In the genomic region with DNA sequence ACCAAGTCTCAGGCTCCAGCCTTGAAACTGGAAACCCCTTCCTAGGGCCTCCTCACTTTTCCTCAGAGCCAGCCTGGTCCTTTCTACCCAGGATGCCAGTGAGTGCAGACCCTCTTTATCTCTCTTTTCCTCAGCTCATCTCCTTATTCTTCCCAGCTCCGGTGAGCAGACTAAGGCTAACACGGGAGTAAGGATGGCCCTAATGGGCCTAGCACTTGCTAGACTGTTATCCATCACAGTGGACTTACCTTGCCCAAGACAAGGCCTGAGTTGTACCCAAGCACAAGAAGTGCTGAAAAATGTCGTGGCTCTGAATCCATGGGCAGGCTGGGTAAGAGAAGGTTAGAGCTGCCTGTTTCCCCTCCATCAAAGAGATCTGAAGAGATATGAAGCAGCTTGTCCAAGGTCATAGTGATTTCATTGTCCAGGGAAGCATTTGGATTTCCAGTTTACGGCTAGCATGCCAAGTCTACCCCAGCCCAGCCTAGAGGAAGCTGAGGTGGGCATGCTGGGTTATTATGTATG, we compare ENCODE assay signal across 8 mouse cellular contexts. TPM values are rescaled to one million over a fixed set of nuclear protein-coding genes. Genes with fewer than 3 reads are reported as not detected.
A peak's percentile ranks its signal among the peaks of the same experiment; 100 is the strongest.
DNase-seq lines count a peak whose midpoint lies in the region; ATAC-seq and TF ChIP-seq lines count a peak whose summit lies in the region.

No protein-coding gene starts in this region.

- no peak for TF ChIP-seq CTCF in lung, adult 2 months (IDR thresholded peaks at IDR 0.05; ENCODE audit: insufficient read depth, low read length)
- TF ChIP-seq CTCF in embryonic fibroblast, embryonic 13.5 days (IDR thresholded peaks at IDR 0.05; ENCODE audit: borderline replicate concordance, insufficient read depth, low read length), result no peak
- TF ChIP-seq CTCF in intestine, postnatal 0 days (IDR thresholded peaks at IDR 0.05; ENCODE audit: low read depth), result no peak

- peaks cover 13% of the 10 kb centered on the region for H3K4me1 ChIP-seq in lung, adult 2 months (ENCODE audit: control insufficient read depth, insufficient read depth, low read length)
- H3K4me1 ChIP-seq in embryonic fibroblast, embryonic 13.5 days (ENCODE audit: control insufficient read depth, insufficient read depth, low read length), result peaks cover 8% of the 10 kb centered on the region; the same call in 1 of the 2 replicates
- H3K4me1 ChIP-seq in intestine, postnatal 0 days (replicated peaks; ENCODE audit: control insufficient read depth, insufficient read depth, low read length), result 0 out of 2 replicates have a peak, but pooled peaks cover 11% of the 10 kb centered on the region
- H3K4me1 ChIP-seq in neural tube, embryonic 14.5 days (ENCODE audit: control insufficient read depth, insufficient read depth, low read length), result peaks cover 36% of the 10 kb centered on the region

- TF ChIP-seq POLR2A in lung, adult 2 months (IDR thresholded peaks at IDR 0.05; ENCODE audit: borderline replicate concordance, extremely low read depth, low read depth, low read length), result no peak
- TF ChIP-seq POLR2A in embryonic fibroblast, embryonic 13.5 days (IDR thresholded peaks at IDR 0.05; ENCODE audit: low read depth, low read length), result no peak

- DNase-seq in lung, adult 2 months, result no peak
- no peak for DNase-seq in lung, postnatal 25 days (ENCODE audit: low spot score)
- no peak for DNase-seq in thymus, adult 18-20 months
- DNase-seq in retina, embryonic 14.5 days (ENCODE audit: low spot score), result no peak

- peak overlapping the region; percentile 82 for H3K4me2 ChIP-seq in intestine, postnatal 0 days (replicated peaks; ENCODE audit: low read depth)
- H3K4me2 ChIP-seq in neural tube, embryonic 14.5 days (ENCODE audit: low read depth, low read length), result peak overlapping the region; percentile 92

- ATAC-seq in intestine, postnatal 0 days, result no peak
- no peak for ATAC-seq in neural tube, embryonic 14.5 days (ENCODE audit: low read depth)
- ATAC-seq in cerebellum, adult (ENCODE audit: insufficient number of reproducible peaks, low FRiP score, low TSS enrichment), result no peak

- peak overlapping the region; percentile 4 for H3K4me3 ChIP-seq in lung, adult 2 months (replicated peaks; ENCODE audit: extremely low read depth, low read depth, low read length)
- peak overlapping the region; percentile 87 for H3K4me3 ChIP-seq in embryonic fibroblast, embryonic 13.5 days (ENCODE audit: insufficient read depth, low read length)
- peak overlapping the region; percentile 99 for H3K4me3 ChIP-seq in intestine, postnatal 0 days (ENCODE audit: low read depth, low read length)
- H3K4me3 ChIP-seq in neural tube, embryonic 14.5 days (ENCODE audit: low read depth, low read length), result peak overlapping the region; percentile 93

- H3K36me3 ChIP-seq in intestine, postnatal 0 days (ENCODE audit: control insufficient read depth, insufficient read depth), result peaks cover 11% of the 10 kb centered on the region; the same call in 1 of the 2 replicates
- no peaks in the 10 kb centered on the region for H3K36me3 ChIP-seq in neural tube, embryonic 14.5 days (ENCODE audit: control insufficient read depth, insufficient read depth, low read length)

- 35% methylated on average over 4 of the region's 4 CpGs for WGBS in lung, adult 2 months
- 26% methylated on average over 4 of the region's 4 CpGs for WGBS in intestine, postnatal 0 days
- WGBS in neural tube, embryonic 14.5 days, result 65% methylated on average over 4 of the region's 4 CpGs

- no peaks in the 10 kb centered on the region for H3K9me3 ChIP-seq in intestine, postnatal 0 days (ENCODE audit: control insufficient read depth)
- H3K9me3 ChIP-seq in neural tube, embryonic 14.5 days (ENCODE audit: control insufficient read depth, low read length), result no peaks in the 10 kb centered on the region

- no peak overlapping the region for H3K27ac ChIP-seq in embryonic fibroblast, embryonic 13.5 days (ENCODE audit: insufficient read depth, low read length)
- H3K27ac ChIP-seq in intestine, postnatal 0 days (ENCODE audit: low read depth, low read length), result peak overlapping the region; percentile 96
- H3K27ac ChIP-seq in neural tube, embryonic 14.5 days (ENCODE audit: low read depth, low read length), result no peak overlapping the region

- H3K27me3 ChIP-seq in intestine, postnatal 0 days (replicated peaks; ENCODE audit: control insufficient read depth, insufficient read depth, low read length), result no peaks in the 10 kb centered on the region
- H3K27me3 ChIP-seq in neural tube, embryonic 14.5 days (ENCODE audit: control insufficient read depth, insufficient read depth, low read length), result no peaks in the 10 kb centered on the region

- H3K9ac ChIP-seq in intestine, postnatal 0 days (ENCODE audit: low read depth, low read length), result peak overlapping the region; percentile 95; the same call in 1 of the 2 replicates
- peak overlapping the region; percentile 88 for H3K9ac ChIP-seq in neural tube, embryonic 14.5 days (replicated peaks; ENCODE audit: low read depth, low read length)

RNA-seq across cellular contexts. Expression of gene Cluh, which starts 1.3 kb away (rescaled TPM):
- polyA plus RNA-seq in lung, adult 2 months (2012; rRNA removed), result 28.9 and 36.2 TPM in 2 replicates
- polyA plus RNA-seq in embryonic fibroblast, embryonic 13.5 days (2011; ENCODE audit: insufficient read length, low read depth, missing spikeins), result 32.6 and 36.4 TPM in 2 replicates
- 21.4 and 23.1 TPM in 2 replicates for polyA plus RNA-seq in intestine, postnatal 0 days (2015; fragmentation: Nextera tagmentation; extraction: Ambion mirVana)
- 15.9 and 17.7 TPM in 2 replicates for polyA plus RNA-seq in neural tube, embryonic 14.5 days (2014; fragmentation: Nextera tagmentation; extraction: Ambion mirVana)

RNA-seq across cellular contexts. Expression of gene Ccdc92b, which starts 31.2 kb away (rescaled TPM):
- 0.51 TPM in 2 replicates for polyA plus RNA-seq in lung, adult 2 months (2012; rRNA removed)
- not detected in 2 replicates for polyA plus RNA-seq in embryonic fibroblast, embryonic 13.5 days (2011; ENCODE audit: insufficient read length, low read depth, missing spikeins)
- 0.25 and 0.35 TPM in 2 replicates for polyA plus RNA-seq in intestine, postnatal 0 days (2015; fragmentation: Nextera tagmentation; extraction: Ambion mirVana)
- 3.2 and 4.1 TPM in 2 replicates for polyA plus RNA-seq in neural tube, embryonic 14.5 days (2014; fragmentation: Nextera tagmentation; extraction: Ambion mirVana)

RNA-seq across cellular contexts. Expression of gene Rap1gap2, which starts 39.9 kb away (rescaled TPM):
- 7.0 and 8.9 TPM in 2 replicates for polyA plus RNA-seq in lung, adult 2 months (2012; rRNA removed)
- 7.3 and 12.1 TPM in 2 replicates for polyA plus RNA-seq in embryonic fibroblast, embryonic 13.5 days (2011; ENCODE audit: insufficient read length, low read depth, missing spikeins)
- 7.9 and 9.2 TPM in 2 replicates for polyA plus RNA-seq in intestine, postnatal 0 days (2015; fragmentation: Nextera tagmentation; extraction: Ambion mirVana)
- polyA plus RNA-seq in neural tube, embryonic 14.5 days (2014; fragmentation: Nextera tagmentation; extraction: Ambion mirVana), result 9.9 and 12.7 TPM in 2 replicates

Comparison
In these comparisons a context has a peak if more than half of its experiments do, and no peak if none do; other contexts are left out.
1. H3K4me3 ChIP-seq: peak in every context shown above with its lines; median percentile 99 in intestine, postnatal 0 days; 93 in neural tube, embryonic 14.5 days; 87 in embryonic fibroblast, embryonic 13.5 days; 4 in lung, adult 2 months.